Mouse (Mus musculus): ENCODE results near the gene Lcorl.
A peak's percentile ranks its signal among the peaks of the same experiment; 100 is the strongest.
"Not testable (repeated sequence)": the region's sequence is repeated elsewhere in the genome, so short reads cannot be mapped to it uniquely, and the experiment has no call there.

Gene Lcorl

GRCm38 (mm10) chr5:45709653-45710052, 147.8 kb downstream of the Lcorl start:
- no peak for DNase-seq (ENCODE audit: low spot score in 2 of 2)

- DNase-seq (ENCODE audit: low spot score in 2 of 2), result no peak
These were observed 150.6 kb downstream of the Lcorl start for GRCm38 (mm10) chr5:45706811-45707210.

GRCm38 (mm10) chr5:45691678-45692077, 165.7 kb downstream of the Lcorl start:
- no peak for DNase-seq (ENCODE audit: low spot score in 2 of 2)

- DNase-seq (ENCODE audit: low spot score in 2 of 2), result no peak
These were observed 166.6 kb downstream of the Lcorl start for GRCm38 (mm10) chr5:45690802-45691201.

GRCm38 (mm10) chr5:45689152-45689551, 168.3 kb downstream of the Lcorl start:
- no peak for DNase-seq (ENCODE audit: low spot score in 2 of 2)

- no peak for DNase-seq (ENCODE audit: low spot score in 2 of 2)
These were observed 171.2 kb downstream of the Lcorl start for GRCm38 (mm10) chr5:45686223-45686622.

GRCm38 (mm10) chr5:45685243-45685642, 172.2 kb downstream of the Lcorl start:
- DNase-seq (ENCODE audit: low spot score in 2 of 2), result no peak

- no peak for DNase-seq (ENCODE audit: low spot score in 2 of 2)
These were observed 174.0 kb downstream of the Lcorl start for GRCm38 (mm10) chr5:45683388-45683787.

- no peak for DNase-seq (ENCODE audit: low spot score in 2 of 2)
These were observed 177.5 kb downstream of the Lcorl start for GRCm38 (mm10) chr5:45679955-45680354.

GRCm38 (mm10) chr5:45677639-45678038, 179.8 kb downstream of the Lcorl start:
- no peak for DNase-seq (ENCODE audit: low spot score in 2 of 2)

- DNase-seq (ENCODE audit: low spot score in 2 of 2), result no peak
These were observed 182.4 kb downstream of the Lcorl start for GRCm38 (mm10) chr5:45675032-45675431.

GRCm38 (mm10) chr5:45670894-45671494, 186.4 kb downstream of the Lcorl start:
- no peak for DNase-seq (ENCODE audit: low spot score in 2 of 2)

GRCm38 (mm10) chr5:45670280-45670670, 187.1 kb downstream of the Lcorl start:
- DNase-seq (ENCODE audit: low spot score in 2 of 2), result no peak

GRCm38 (mm10) chr5:45669598-45670279, 187.7 kb downstream of the Lcorl start, which contains the start of gene Ncapg:
Ncapg (plus strand) TSS chr5:45669919.
- peak; percentile 100 for DNase-seq (ENCODE audit: low spot score in 2 of 2)

- no peak for DNase-seq (ENCODE audit: low spot score in 2 of 2)
These were observed 188.2 kb downstream of the Lcorl start for GRCm38 (mm10) chr5:45669234-45669597.

GRCm38 (mm10) chr5:45668831-45669230, 188.6 kb downstream of the Lcorl start:
- DNase-seq (ENCODE audit: low spot score in 2 of 2), result peak in 1 of 2 experiments; percentile 18

GRCm38 (mm10) chr5:45668324-45668723, 189.1 kb downstream of the Lcorl start:
- DNase-seq (ENCODE audit: low spot score in 2 of 2), result no peak

- DNase-seq (ENCODE audit: low spot score in 2 of 2), result not testable (repeated sequence)
These were observed 199.0 kb downstream of the Lcorl start for GRCm38 (mm10) chr5:45658406-45658805.

GRCm38 (mm10) chr5:45651026-45651703, 206.2 kb downstream of the Lcorl start:
- no peak for DNase-seq (ENCODE audit: low spot score in 2 of 2)

Data from spleen, postnatal 10 days (tissue).